Mouse (Mus musculus) MN1 (cell line): ENCODE measurements at regions not wholly inside any gene's neighbourhood (a gene's known extent, or its start where the extent isn't known, plus 50 kb on each side); places are given as distances from the start of the nearest gene placed in this dataset.

Source experiments
- DNase-seq: peaks from one replicate; pipeline ENCODE4 v3.0.0-alpha.2; 2016; ENCODE audit warnings: low spot score

- no peak for DNase-seq
These were observed 50.0 kb upstream of the Slc22a23 start for GRCm38 (mm10) chr13:34395010-34395409.
